Mouse (Mus musculus): ENCODE data around the gene Lrrc75b. TPM values are rescaled to one million over a fixed set of nuclear protein-coding genes. Genes with fewer than 3 reads are reported as not detected.
"Not testable (repeated sequence)": the region's sequence is repeated elsewhere in the genome, so short reads cannot be mapped to it uniquely, and the experiment has no call there.

Lrrc75b gene
- total and polyA plus RNA-seq, 2 experiments from 2014 or later, result 0.83 to 2.9 TPM

DNA sequence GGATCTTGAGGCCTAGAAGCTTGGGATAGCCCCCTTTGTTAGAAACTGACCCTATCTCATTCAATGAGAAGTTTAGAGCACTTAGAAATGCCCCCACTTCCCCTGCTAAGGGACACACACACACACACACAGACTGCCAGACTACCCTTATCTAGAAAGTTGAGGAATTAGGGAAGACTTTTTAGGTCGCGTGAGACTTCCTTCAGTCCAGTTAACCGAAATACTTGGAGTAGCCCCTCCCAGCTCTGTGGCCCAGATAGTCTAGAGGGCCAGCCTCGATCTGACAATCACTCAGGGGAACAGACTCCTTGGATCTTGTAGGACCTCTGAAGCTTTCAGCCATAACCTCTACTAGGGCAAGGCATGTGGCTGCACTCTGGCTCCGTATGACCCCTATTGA lies 7.9 kb upstream of the Lrrc75b start:
- Histone ChIP-seq H3K9me3 (replicated peaks; ENCODE audit: control insufficient read depth, low read length) (no peaks in the 10 kb centered on the region), H3K27me3 (ENCODE audit: control insufficient read depth, insufficient read depth, low read length) (peaks cover 7% of the 10 kb centered on the region; the same call in 1 of the 2 replicates), H3K9ac (replicated peaks; ENCODE audit: low read depth, low read length) (no peak overlapping the region), H3K4me2 (ENCODE audit: low read depth, low read length) (no peak overlapping the region), H3K27ac (ENCODE audit: low read depth) (no peak overlapping the region), H3K36me3 (replicated peaks; ENCODE audit: control insufficient read depth, insufficient read depth, low read length) (no peaks in the 10 kb centered on the region), H3K4me1 (ENCODE audit: control insufficient read depth, insufficient read depth) (no peaks in the 10 kb centered on the region), H3K4me3 (ENCODE audit: low read depth, low read length) (no peak overlapping the region)
- 31% methylated on average over 5 of the region's 5 CpGs for WGBS
- TF ChIP-seq EP300 (IDR thresholded peaks at IDR 0.05; ENCODE audit: low read depth) (no peak), CTCF (IDR thresholded peaks at IDR 0.05; ENCODE audit: low read depth) (no peak)
- ATAC-seq (ENCODE audit: insufficient read depth, low read depth), result no peak
- DNase-seq (ENCODE audit: low spot score), result no peak

DNA sequence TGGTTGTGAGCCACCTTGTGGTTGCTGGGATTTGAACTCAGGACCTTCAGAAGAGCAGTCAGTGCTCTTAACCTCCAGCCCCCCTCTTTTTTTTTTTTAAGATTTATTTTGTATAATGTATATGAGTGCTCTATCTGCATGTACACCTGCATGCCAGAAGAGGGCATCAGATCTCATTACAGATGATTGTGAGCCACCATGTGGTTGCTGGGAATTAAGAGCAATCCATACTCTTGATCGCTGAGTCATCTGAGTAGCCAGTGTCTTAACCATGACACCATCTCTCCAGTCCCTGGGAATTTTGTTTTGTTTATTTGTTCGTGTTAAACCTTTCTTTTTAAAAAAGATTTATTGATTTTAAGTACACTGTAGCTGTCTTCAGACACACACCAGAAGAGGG lies 6.6 kb upstream of the Lrrc75b start:
- H3K27me3 ChIP-seq (ENCODE audit: control insufficient read depth, insufficient read depth, low read length); H3K9me3 ChIP-seq (replicated peaks; ENCODE audit: control insufficient read depth, low read length); H3K9ac ChIP-seq (replicated peaks; ENCODE audit: low read depth, low read length); H3K4me3 ChIP-seq (ENCODE audit: low read depth, low read length); H3K4me1 ChIP-seq (ENCODE audit: control insufficient read depth, insufficient read depth); ATAC-seq (ENCODE audit: insufficient read depth, low read depth); DNase-seq (ENCODE audit: low spot score); H3K36me3 ChIP-seq (replicated peaks; ENCODE audit: control insufficient read depth, insufficient read depth, low read length); H3K4me2 ChIP-seq (ENCODE audit: low read depth, low read length); H3K27ac ChIP-seq (ENCODE audit: low read depth): not testable (repeated sequence)
- WGBS, result 83% methylated on average over 2 of the region's 2 CpGs

DNA sequence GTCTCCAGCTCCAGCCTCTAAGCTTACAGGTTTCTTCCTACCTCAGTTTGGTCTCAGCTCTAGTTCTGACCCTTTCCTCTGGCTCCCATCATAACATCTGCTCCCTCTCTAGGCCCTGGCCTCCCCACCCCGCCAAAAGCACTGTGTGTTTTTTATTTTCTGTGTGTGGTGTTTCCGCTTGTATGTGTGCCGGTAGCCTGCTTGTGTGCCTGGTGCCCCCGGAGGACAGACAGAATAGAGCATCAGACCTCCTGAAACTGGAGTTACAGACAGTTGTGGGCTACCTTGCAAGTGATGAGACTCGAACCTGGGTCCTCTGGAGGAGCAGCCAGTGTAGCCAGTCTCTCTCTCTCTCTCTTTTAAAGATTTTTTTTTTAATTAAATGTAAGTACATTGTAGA lies 6.2 kb upstream of the Lrrc75b start:
- Histone ChIP-seq H3K4me3 (ENCODE audit: low read depth, low read length) (no peak overlapping the region), H3K36me3 (replicated peaks; ENCODE audit: control insufficient read depth, insufficient read depth, low read length) (no peaks in the 10 kb centered on the region), H3K4me2 (ENCODE audit: low read depth, low read length) (no peak overlapping the region), H3K27me3 (ENCODE audit: control insufficient read depth, insufficient read depth, low read length) (peaks cover 13% of the 10 kb centered on the region), H3K9me3 (replicated peaks; ENCODE audit: control insufficient read depth, low read length) (no peaks in the 10 kb centered on the region), H3K27ac (ENCODE audit: low read depth) (no peak overlapping the region), H3K9ac (replicated peaks; ENCODE audit: low read depth, low read length) (no peak overlapping the region), H3K4me1 (ENCODE audit: control insufficient read depth, insufficient read depth) (no peaks in the 10 kb centered on the region)
- WGBS, result 76% methylated on average over 5 of the region's 5 CpGs
- no peak for DNase-seq (ENCODE audit: low spot score)
- no peak for ATAC-seq (ENCODE audit: insufficient read depth, low read depth)
- TF ChIP-seq CTCF (IDR thresholded peaks at IDR 0.05; ENCODE audit: low read depth) (no peak), EP300 (IDR thresholded peaks at IDR 0.05; ENCODE audit: low read depth) (no peak)

DNA sequence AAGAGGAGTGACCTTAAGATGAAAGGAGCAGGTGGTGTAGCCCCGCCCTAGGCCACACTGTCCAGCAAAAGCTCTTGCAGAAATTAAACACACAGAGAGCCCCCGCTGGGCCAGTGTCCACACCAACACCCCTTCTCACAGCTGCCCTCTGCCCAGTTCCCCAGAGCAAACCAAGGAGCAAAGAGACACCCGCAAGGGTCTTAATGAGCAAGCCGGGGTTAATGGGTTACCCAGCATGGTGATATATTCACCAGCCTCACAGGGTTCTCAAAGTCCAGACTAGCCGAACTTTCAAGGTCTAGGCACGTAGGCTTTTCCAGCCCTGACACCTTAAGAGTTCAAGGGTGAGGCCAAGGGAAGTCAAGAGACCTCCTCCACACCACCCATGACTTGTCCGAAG lies 5.8 kb upstream of the Lrrc75b start:
- no peak overlapping the region for H3K27ac ChIP-seq (ENCODE audit: low read depth)
- WGBS, result 80% methylated on average over 7 of the region's 7 CpGs
- ATAC-seq (ENCODE audit: insufficient read depth, low read depth) (no peak), DNase-seq (ENCODE audit: low spot score) (no peak)
- no peaks in the 10 kb centered on the region for H3K4me1 ChIP-seq (ENCODE audit: control insufficient read depth, insufficient read depth)
- no peak overlapping the region for H3K4me2 ChIP-seq (ENCODE audit: low read depth, low read length)
- no peaks in the 10 kb centered on the region for H3K9me3 ChIP-seq (replicated peaks; ENCODE audit: control insufficient read depth, low read length)
- no peaks in the 10 kb centered on the region for H3K36me3 ChIP-seq (replicated peaks; ENCODE audit: control insufficient read depth, insufficient read depth, low read length)
- H3K27me3 ChIP-seq (ENCODE audit: control insufficient read depth, insufficient read depth, low read length), result peaks cover 17% of the 10 kb centered on the region
- TF ChIP-seq CTCF (IDR thresholded peaks at IDR 0.05; ENCODE audit: low read depth) (no peak), EP300 (IDR thresholded peaks at IDR 0.05; ENCODE audit: low read depth) (no peak)
- H3K9ac ChIP-seq (replicated peaks; ENCODE audit: low read depth, low read length), result no peak overlapping the region
- no peak overlapping the region for H3K4me3 ChIP-seq (ENCODE audit: low read depth, low read length)

DNA sequence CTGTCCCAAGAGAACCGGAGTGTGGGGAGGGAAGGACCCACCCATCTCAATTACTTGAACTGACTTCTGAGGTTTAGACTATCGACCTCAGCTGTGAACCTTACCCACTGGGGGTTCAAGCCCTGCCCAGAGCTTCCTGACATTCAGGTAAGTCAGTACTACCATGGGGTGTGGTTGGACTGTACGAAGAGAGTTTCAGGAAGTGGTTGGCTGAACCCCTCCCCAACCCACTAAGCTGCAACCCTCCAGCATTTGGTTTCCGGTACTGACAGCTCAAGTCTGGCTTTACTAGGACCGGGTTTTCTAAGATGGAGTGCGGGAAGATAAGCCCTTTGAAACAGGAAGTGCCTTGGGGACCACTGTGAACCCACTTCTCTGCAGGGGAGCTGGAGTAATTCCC lies 5.3 kb upstream of the Lrrc75b start:
- no peaks in the 10 kb centered on the region for H3K36me3 ChIP-seq (replicated peaks; ENCODE audit: control insufficient read depth, insufficient read depth, low read length)
- no peaks in the 10 kb centered on the region for H3K9me3 ChIP-seq (replicated peaks; ENCODE audit: control insufficient read depth, low read length)
- TF ChIP-seq CTCF (IDR thresholded peaks at IDR 0.05; ENCODE audit: low read depth), result no peak
- no peak for TF ChIP-seq EP300 (IDR thresholded peaks at IDR 0.05; ENCODE audit: low read depth)
- ATAC-seq (ENCODE audit: insufficient read depth, low read depth) (no peak), DNase-seq (ENCODE audit: low spot score) (no peak)
- 51% methylated on average over 6 of the region's 6 CpGs for WGBS
- peaks cover 22% of the 10 kb centered on the region for H3K27me3 ChIP-seq (ENCODE audit: control insufficient read depth, insufficient read depth, low read length)
- H3K27ac ChIP-seq (ENCODE audit: low read depth), result no peak overlapping the region
- H3K9ac ChIP-seq (replicated peaks; ENCODE audit: low read depth, low read length), result no peak overlapping the region
- no peak overlapping the region for H3K4me2 ChIP-seq (ENCODE audit: low read depth, low read length)
- H3K4me1 ChIP-seq (ENCODE audit: control insufficient read depth, insufficient read depth), result 0 out of 2 replicates have a peak, but pooled peaks cover 1% of the 10 kb centered on the region
- H3K4me3 ChIP-seq (ENCODE audit: low read depth, low read length), result no peak overlapping the region

DNA sequence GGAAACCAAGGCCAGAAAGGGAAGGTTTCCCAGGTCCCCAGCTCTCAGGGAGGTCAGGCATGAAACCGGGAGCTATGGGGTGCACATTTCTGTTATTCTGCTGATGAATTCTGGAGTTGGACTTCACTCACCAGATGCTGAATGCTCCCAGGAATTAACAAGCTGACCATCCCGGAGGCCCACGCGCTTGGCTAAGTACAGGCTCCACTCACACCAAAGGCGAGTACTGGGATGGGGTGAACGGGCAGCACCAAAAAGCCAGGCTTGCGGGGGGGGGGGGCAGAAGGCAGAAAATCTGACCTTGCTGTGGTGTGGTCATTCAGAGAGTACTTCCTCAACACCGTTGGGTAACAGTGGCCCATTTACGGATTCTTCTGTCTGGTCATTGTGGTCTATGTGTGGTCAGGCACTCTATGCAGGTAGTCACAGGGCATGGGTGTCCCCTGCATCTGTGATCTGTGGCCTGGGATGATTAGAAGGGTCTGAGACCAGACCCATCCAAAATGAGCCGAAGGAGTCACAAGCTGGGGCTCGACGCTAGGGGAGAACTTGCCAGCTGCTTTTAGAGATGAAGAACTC lies 4.6 kb upstream of the Lrrc75b start:
- H3K4me3 ChIP-seq (ENCODE audit: low read depth, low read length), result no peak overlapping the region
- TF ChIP-seq EP300 (IDR thresholded peaks at IDR 0.05; ENCODE audit: low read depth) (no peak), CTCF (IDR thresholded peaks at IDR 0.05; ENCODE audit: low read depth) (no peak)
- peaks cover 22% of the 10 kb centered on the region for H3K27me3 ChIP-seq (ENCODE audit: control insufficient read depth, insufficient read depth, low read length)
- H3K27ac ChIP-seq (ENCODE audit: low read depth), result no peak overlapping the region
- no peak for DNase-seq (ENCODE audit: low spot score)
- no peak overlapping the region for H3K9ac ChIP-seq (replicated peaks; ENCODE audit: low read depth, low read length)
- no peaks in the 10 kb centered on the region for H3K9me3 ChIP-seq (replicated peaks; ENCODE audit: control insufficient read depth, low read length)
- no peak for ATAC-seq (ENCODE audit: insufficient read depth, low read depth)
- H3K4me1 ChIP-seq (ENCODE audit: control insufficient read depth, insufficient read depth), result 0 out of 2 replicates have a peak, but pooled peaks cover 8% of the 10 kb centered on the region
- H3K36me3 ChIP-seq (replicated peaks; ENCODE audit: control insufficient read depth, insufficient read depth, low read length), result no peaks in the 10 kb centered on the region
- 75% methylated on average over 12 of the region's 12 CpGs for WGBS
- no peak overlapping the region for H3K4me2 ChIP-seq (ENCODE audit: low read depth, low read length)

Data from heart, postnatal 0 days (tissue).